Mouse (Mus musculus) hindbrain, embryonic 12.5 days (tissue): ENCODE data around the gene Spem1. TPM values are rescaled to one million over a fixed set of nuclear protein-coding genes. Genes with fewer than 3 reads are reported as not detected.

Source experiments
- ATAC-seq: fragments of 200-750 bp; cut with Nextera tagmentation; 2 replicates; pipeline ENCODE4 v1.8.0; 2017; ENCODE audit warnings: moderate TSS enrichment; ENCODE audit not compliant: low FRiP score
- H3K27ac ChIP-seq: fragments of 300-500 bp; sonication (generic); 2 replicates; pipeline ENCODE4 v1.5.1; 2016; ENCODE audit warnings: mild to moderate bottlenecking
- H3K27me3 ChIP-seq: fragments of 300-500 bp; sonication (generic); 2 replicates; pipeline ENCODE4 v1.6.1; 2016; ENCODE audit warnings: mild to moderate bottlenecking
- H3K36me3 ChIP-seq: fragments of 300-500 bp; sonication (generic); 2 replicates; pipeline ENCODE4 v1.6.1; 2016; ENCODE audit warnings: mild to moderate bottlenecking
- H3K4me1 ChIP-seq: fragments of 300-500 bp; sonication (generic); 2 replicates; pipeline ENCODE4 v1.6.1; 2016
- H3K4me2 ChIP-seq: fragments of 300-500 bp; sonication (generic); replicated peaks from 2 replicates; pipeline ENCODE4 v1.6.1; 2016; ENCODE audit warnings: mild to moderate bottlenecking
- H3K4me3 ChIP-seq: fragments of 300-500 bp; sonication (generic); 2 replicates; pipeline ENCODE4 v1.5.1; 2016; ENCODE audit warnings: mild to moderate bottlenecking
- H3K9ac ChIP-seq: fragments of 300-500 bp; sonication (generic); 2 replicates; pipeline ENCODE4 v1.6.1; 2016; ENCODE audit warnings: mild to moderate bottlenecking, moderate library complexity
- H3K9me3 ChIP-seq: fragments of 300-500 bp; sonication (generic); replicated peaks from 2 replicates; pipeline ENCODE4 v1.6.1; 2016; ENCODE audit warnings: mild to moderate bottlenecking
- WGBS: fragments of 180-500 bp; shearing (Covaris S2); methylation state at CpG from one replicate; pipeline ENCODE4 v1.1.7; 2016; 5-methylcytosine and 5-hydroxymethylcytosine counted together
- polyA plus RNA-seq: library from polyadenylated mRNA; unstranded; fragments of >200 nt; fragmentation: Nextera tagmentation; extraction: Ambion mirVana; gene quantifications from 2 replicates; pipeline ENCODE4 v1.2.1, GENCODE M21; 2016

Spem1 gene
- polyA plus RNA-seq, 1 experiment from 2014 or later = 0.21 TPM

- H3K4me1 ChIP-seq = peaks cover 44% of the 10 kb centered on the region
These were observed 16.7 kb downstream of the Spem1 start, which contains the start of gene Tmem102 for GRCm38 (mm10) chr11:69804972-69805909. Tmem102 (minus strand) TSS chr11:69805624.

GRCm38 (mm10) chr11:69804652-69804940 lies 17.4 kb downstream of the Spem1 start:
- no peak overlapping the region for H3K27ac ChIP-seq
- ATAC-seq = no peak
- H3K4me2 ChIP-seq = peak overlapping the region; percentile 8; the same call in 1 of the 2 replicates
- no peak overlapping the region for H3K9ac ChIP-seq
- H3K9me3 ChIP-seq = 0 out of 2 replicates have a peak, but pooled peaks cover 3% of the 10 kb centered on the region
- peak overlapping the region; percentile 53; the same call in 1 of the 2 replicates for H3K4me3 ChIP-seq
- H3K4me1 ChIP-seq = peaks cover 51% of the 10 kb centered on the region
- H3K27me3 ChIP-seq = peaks cover 53% of the 10 kb centered on the region
- 6% methylated on average over 12 of the region's 12 CpGs for WGBS
- no peaks in the 10 kb centered on the region for H3K36me3 ChIP-seq

More at GRCm38 (mm10) chr11:69804972-69805909, 16.7 kb downstream of the Spem1 start, which contains the start of gene Tmem102:
- H3K27ac ChIP-seq = no peak within 1 kb of the TSS
- 0 out of 2 replicates have a peak, but pooled peaks cover 3% of the 10 kb centered on the region for H3K9me3 ChIP-seq
- WGBS = 4% methylated on average over 29 of the region's 29 CpGs
- H3K36me3 ChIP-seq = no peaks in the 10 kb centered on the region
- peak within 1 kb of the TSS; percentile 8; the same call in 1 of the 2 replicates for H3K4me2 ChIP-seq
- H3K27me3 ChIP-seq = peaks cover 53% of the 10 kb centered on the region
- no peak for ATAC-seq
- H3K4me3 ChIP-seq = peak within 1 kb of the TSS; percentile 53
- no peak within 1 kb of the TSS for H3K9ac ChIP-seq

- Histone ChIP-seq H3K27ac (peak overlapping the region; percentile 52), H3K4me1 (peaks cover 57% of the 10 kb centered on the region), H3K9ac (peak overlapping the region; percentile 58), H3K4me2 (peak overlapping the region; percentile 90), H3K36me3 (no peaks in the 10 kb centered on the region), H3K4me3 (peak overlapping the region; percentile 53), H3K9me3 (0 out of 2 replicates have a peak, but pooled peaks cover 3% of the 10 kb centered on the region), H3K27me3 (peaks cover 53% of the 10 kb centered on the region)
- WGBS = under 1% methylated on average over 60 of the region's 60 CpGs
- peak; percentile 18 for ATAC-seq
These were observed 18.0 kb downstream of the Spem1 start for GRCm38 (mm10) chr11:69803786-69804651.

GRCm38 (mm10) chr11:69803328-69803727 lies 18.7 kb downstream of the Spem1 start:
- WGBS = 3% methylated on average over 12 of the region's 12 CpGs
- Histone ChIP-seq H3K9me3 (0 out of 2 replicates have a peak, but pooled peaks cover 3% of the 10 kb centered on the region), H3K9ac (peak overlapping the region; percentile 58), H3K27ac (peak overlapping the region; percentile 52), H3K27me3 (peaks cover 53% of the 10 kb centered on the region), H3K4me3 (peak overlapping the region; percentile 53), H3K4me1 (peaks cover 60% of the 10 kb centered on the region), H3K36me3 (no peaks in the 10 kb centered on the region), H3K4me2 (peak overlapping the region; percentile 90)
- no peak for ATAC-seq

GRCm38 (mm10) chr11:69802648-69803105 lies 19.3 kb downstream of the Spem1 start:
- under 1% methylated on average over 33 of the region's 33 CpGs for WGBS
- peaks cover 60% of the 10 kb centered on the region for H3K4me1 ChIP-seq
- ATAC-seq = peak; percentile 3; the same call in 1 of the 2 replicates
- peak overlapping the region; percentile 74 for H3K27ac ChIP-seq
- H3K9me3 ChIP-seq = 0 out of 2 replicates have a peak, but pooled peaks cover 3% of the 10 kb centered on the region
- H3K4me2 ChIP-seq = peak overlapping the region; percentile 90
- peaks cover 57% of the 10 kb centered on the region for H3K27me3 ChIP-seq
- H3K9ac ChIP-seq = peak overlapping the region; percentile 73
- peak overlapping the region; percentile 53 for H3K4me3 ChIP-seq
- H3K36me3 ChIP-seq = no peaks in the 10 kb centered on the region

- Histone ChIP-seq H3K36me3 (no peaks in the 10 kb centered on the region), H3K27ac (peak within 1 kb of the TSS; percentile 93), H3K27me3 (peaks cover 67% of the 10 kb centered on the region), H3K9me3 (0 out of 2 replicates have a peak, but pooled peaks cover 1% of the 10 kb centered on the region), H3K9ac (peak within 1 kb of the TSS; percentile 73), H3K4me3 (peak within 1 kb of the TSS; percentile 53), H3K4me1 (peaks cover 60% of the 10 kb centered on the region), H3K4me2 (peak within 1 kb of the TSS; percentile 90)
- WGBS = 1% methylated on average over 33 of the region's 33 CpGs
- no peak for ATAC-seq
These were observed 20.5 kb downstream of the Spem1 start, which contains the start of gene Fgf11 for GRCm38 (mm10) chr11:69801379-69801977. Fgf11 (minus strand) TSS chr11:69801857.

- WGBS = under 1% methylated on average over 34 of the region's 36 CpGs
- no peaks in the 10 kb centered on the region for H3K36me3 ChIP-seq
- H3K4me2 ChIP-seq = peak overlapping the region; percentile 90
- peak overlapping the region; percentile 73 for H3K9ac ChIP-seq
- peaks cover 65% of the 10 kb centered on the region for H3K4me1 ChIP-seq
- peak overlapping the region; percentile 53 for H3K4me3 ChIP-seq
- peak overlapping the region; percentile 93 for H3K27ac ChIP-seq
- peak; percentile 74 for ATAC-seq
- H3K27me3 ChIP-seq = peaks cover 66% of the 10 kb centered on the region
- H3K9me3 ChIP-seq = no peaks in the 10 kb centered on the region
These were observed 21.4 kb downstream of the Spem1 start for GRCm38 (mm10) chr11:69800392-69801197.

- peak overlapping the region; percentile 93 for H3K27ac ChIP-seq
- ATAC-seq = peak; percentile 51
- peaks cover 62% of the 10 kb centered on the region for H3K27me3 ChIP-seq
- under 1% methylated on average over 11 of the region's 11 CpGs for WGBS
- H3K4me2 ChIP-seq = peak overlapping the region; percentile 90
- H3K9me3 ChIP-seq = no peaks in the 10 kb centered on the region
- H3K4me3 ChIP-seq = peak overlapping the region; percentile 53
- H3K4me1 ChIP-seq = peaks cover 68% of the 10 kb centered on the region
- H3K9ac ChIP-seq = peak overlapping the region; percentile 73
- H3K36me3 ChIP-seq = no peaks in the 10 kb centered on the region
These were observed 21.9 kb downstream of the Spem1 start for GRCm38 (mm10) chr11:69800138-69800391.

GRCm38 (mm10) chr11:69799394-69800137 lies 22.4 kb downstream of the Spem1 start:
- Histone ChIP-seq H3K27ac (peak overlapping the region; percentile 93), H3K36me3 (no peaks in the 10 kb centered on the region), H3K27me3 (peaks cover 57% of the 10 kb centered on the region), H3K9ac (peak overlapping the region; percentile 73; the same call in 1 of the 2 replicates), H3K4me1 (peaks cover 64% of the 10 kb centered on the region), H3K4me2 (peak overlapping the region; percentile 90), H3K4me3 (peak overlapping the region; percentile 53), H3K9me3 (no peaks in the 10 kb centered on the region)
- WGBS = 16% methylated on average over 12 of the region's 12 CpGs
- no peak for ATAC-seq

- no peak for ATAC-seq
- H3K9ac ChIP-seq = no peak overlapping the region
- no peaks in the 10 kb centered on the region for H3K36me3 ChIP-seq
- no peak overlapping the region for H3K27ac ChIP-seq
- H3K4me1 ChIP-seq = peaks cover 48% of the 10 kb centered on the region
- WGBS = 76% methylated on average over 7 of the region's 7 CpGs
- H3K27me3 ChIP-seq = peaks cover 53% of the 10 kb centered on the region
- H3K9me3 ChIP-seq = no peaks in the 10 kb centered on the region
- no peak overlapping the region for H3K4me3 ChIP-seq
- H3K4me2 ChIP-seq = no peak overlapping the region
These were observed 24.1 kb downstream of the Spem1 start for GRCm38 (mm10) chr11:69797924-69798323.
